Mouse (Mus musculus): ENCODE measurements around the gene Bbs7. TPM values are rescaled to one million over a fixed set of nuclear protein-coding genes. Genes with fewer than 3 reads are reported as not detected.

The Bbs7 gene
- polyA plus RNA-seq, 1 experiment from 2014 or later, result 24.9 TPM

Other genes with a start within 250 kb of the Bbs7 start
- gene Anxa5, start 137.6 kb downstream of the Bbs7 start, polyA plus RNA-seq (2015; fragmentation: Nextera tagmentation; extraction: Ambion mirVana), result 68.7 and 84.1 TPM in 2 replicates
- 0.19 and 0.32 TPM in 2 replicates for gene 1810062G17Rik, start 137.5 kb downstream of the Bbs7 start, polyA plus RNA-seq (2015; fragmentation: Nextera tagmentation; extraction: Ambion mirVana)
- gene Gm11549, start 91.7 kb downstream of the Bbs7 start, polyA plus RNA-seq (2015; fragmentation: Nextera tagmentation; extraction: Ambion mirVana), result 0.34 and 0.39 TPM in 2 replicates
- gene Exosc9, start 60.9 kb downstream of the Bbs7 start, polyA plus RNA-seq (2015; fragmentation: Nextera tagmentation; extraction: Ambion mirVana), result 79.4 and 82.0 TPM in 2 replicates
- 28.0 and 29.7 TPM in 2 replicates for gene Ccna2, start 41.3 kb downstream of the Bbs7 start, polyA plus RNA-seq (2015; fragmentation: Nextera tagmentation; extraction: Ambion mirVana)
- gene Trpc3, start 76.7 kb upstream of the Bbs7 start, polyA plus RNA-seq (2015; fragmentation: Nextera tagmentation; extraction: Ambion mirVana), result 7.9 and 8.8 TPM in 2 replicates
- 84.3 and 89.3 TPM in 2 replicates for gene 4932438A13Rik, start 249.6 kb upstream of the Bbs7 start, polyA plus RNA-seq (2015; fragmentation: Nextera tagmentation; extraction: Ambion mirVana)

All from midbrain, embryonic 15.5 days (tissue).